ENCODE assay signal across 8 mouse cellular contexts in the genomic region with DNA sequence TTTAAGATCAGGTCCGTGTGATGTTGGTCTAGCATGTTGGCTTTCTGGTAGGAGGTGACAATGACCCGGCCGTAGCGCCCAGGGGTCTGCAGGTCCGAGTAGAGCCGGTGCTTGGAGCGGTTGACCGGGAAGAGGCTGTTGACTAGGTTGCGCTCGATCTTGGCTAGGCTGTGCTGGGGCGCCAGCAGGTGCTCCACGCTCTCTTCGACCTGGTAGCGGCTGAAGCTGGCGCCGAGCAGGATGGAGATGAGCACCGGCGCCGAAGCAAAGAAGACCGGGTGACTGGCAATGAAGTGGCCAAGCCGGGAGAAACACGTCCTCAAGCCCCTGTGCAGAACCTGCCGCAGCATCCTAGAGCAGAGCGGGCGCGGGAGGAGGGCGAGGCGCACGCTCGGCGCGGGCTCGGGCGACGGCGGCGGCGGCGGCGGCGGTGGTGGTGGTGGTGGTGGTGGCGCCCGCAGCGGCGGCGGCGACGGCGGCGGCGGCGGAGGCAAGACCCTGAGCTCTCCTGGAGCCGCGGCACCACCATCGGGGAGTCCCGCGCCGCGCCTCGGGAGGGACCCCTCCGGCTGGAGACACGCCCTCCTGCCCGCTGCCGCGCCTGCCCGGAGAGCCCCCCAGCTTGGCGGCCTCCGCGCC. TPM values are rescaled to one million over a fixed set of nuclear protein-coding genes. Genes with fewer than 3 reads are reported as not detected.
DNase-seq lines count a peak whose midpoint lies in the region; ATAC-seq and TF ChIP-seq lines count a peak whose summit lies in the region.

No protein-coding gene starts in this region.

- H3K4me1 ChIP-seq in heart, embryonic 10.5 days = no peaks in the 10 kb centered on the region
- 0 out of 2 replicates have a peak, but pooled peaks cover 4% of the 10 kb centered on the region for H3K4me1 ChIP-seq in intestine, embryonic 15.5 days (replicated peaks)
- H3K4me1 ChIP-seq in liver, embryonic 14.5 days (replicated peaks; ENCODE audit: control insufficient read depth in 2 of 2, insufficient read depth in 2 of 2, low read length in 1 of 2) = no peaks in the 10 kb centered on the region

- peak; percentile 67 for ATAC-seq in intestine, embryonic 15.5 days
- no peak for ATAC-seq in liver, embryonic 14.5 days (ENCODE audit: insufficient read depth)
- no peak for ATAC-seq in erythroid progenitor cell, adult 5-6 weeks (replicated peaks; ENCODE audit: low FRiP score, poor library complexity, severe bottlenecking)

- H3K4me3 ChIP-seq in heart, embryonic 10.5 days = peak overlapping the region; percentile 63
- H3K4me3 ChIP-seq in intestine, embryonic 15.5 days (replicated peaks) = peak overlapping the region; percentile 42
- peak overlapping the region; percentile 6 to 23; a peak in 1 of 4 replicates for H3K4me3 ChIP-seq in liver, embryonic 14.5 days (ENCODE audit: insufficient read depth in 1 of 2, low read depth in 2 of 2, low read length in 2 of 2)

- H3K27me3 ChIP-seq in heart, embryonic 10.5 days (ENCODE audit: insufficient read depth, poor library complexity, severe bottlenecking) = peaks cover 57% of the 10 kb centered on the region
- H3K27me3 ChIP-seq in intestine, embryonic 15.5 days (replicated peaks) = peaks cover 30% of the 10 kb centered on the region
- H3K27me3 ChIP-seq in liver, embryonic 14.5 days (ENCODE audit: control insufficient read depth, insufficient read depth, low read length) = peaks cover 26% of the 10 kb centered on the region

- H3K36me3 ChIP-seq in heart, embryonic 10.5 days = no peaks in the 10 kb centered on the region
- H3K36me3 ChIP-seq in intestine, embryonic 15.5 days = no peaks in the 10 kb centered on the region
- H3K36me3 ChIP-seq in liver, embryonic 14.5 days (replicated peaks; ENCODE audit: control insufficient read depth, insufficient read depth, low read depth) = no peaks in the 10 kb centered on the region

- H3K4me2 ChIP-seq in intestine, embryonic 15.5 days (replicated peaks) = peak overlapping the region; percentile 83
- peak overlapping the region; percentile 32 for H3K4me2 ChIP-seq in liver, embryonic 14.5 days (ENCODE audit: low read depth)

- no peak for TF ChIP-seq EP300 in liver, embryonic 14.5 days (IDR thresholded peaks at IDR 0.05; ENCODE audit: low read depth)

- TF ChIP-seq CTCF in liver, embryonic 14.5 days (IDR thresholded peaks at IDR 0.05; ENCODE audit: low read depth) = no peak

- 8% methylated on average over 24 of the region's 69 CpGs for WGBS in heart, embryonic 10.5 days
- WGBS in intestine, embryonic 15.5 days = 19% methylated on average over 28 of the region's 69 CpGs
- 5% methylated on average over 26 of the region's 69 CpGs for WGBS in liver, embryonic 14.5 days (ENCODE audit: insufficient replicate concordance)

- DNase-seq in heart, embryonic 10.5 days (ENCODE audit: low spot score) = no peak
- no peak for DNase-seq in heart, postnatal 4 days
- DNase-seq in ES-CJ7 (ENCODE audit: low read depth, low spot score) = peak; percentile 11
- DNase-seq in embryo, embryonic 9.5 days (ENCODE audit: extremely low spot score) = peak; percentile 24
- DNase-seq in liver, embryonic 14.5 days (ENCODE audit: low read depth in 3 of 3, low spot score in 3 of 3) = no peak
- DNase-seq in right cerebral cortex, postnatal 14 days = peak; percentile 40

- H3K9ac ChIP-seq in intestine, embryonic 15.5 days = 0 out of 2 replicates have a peak overlapping the region, but pooled peaks have one; percentile 17
- H3K9ac ChIP-seq in liver, embryonic 14.5 days (replicated peaks) = no peak overlapping the region

- H3K9me3 ChIP-seq in heart, embryonic 10.5 days = no peaks in the 10 kb centered on the region
- no peaks in the 10 kb centered on the region for H3K9me3 ChIP-seq in intestine, embryonic 15.5 days
- H3K9me3 ChIP-seq in liver, embryonic 14.5 days (ENCODE audit: control insufficient read depth, low read length) = no peaks in the 10 kb centered on the region

- H3K27ac ChIP-seq in heart, embryonic 10.5 days = no peak overlapping the region
- H3K27ac ChIP-seq in intestine, embryonic 15.5 days = no peak overlapping the region
- H3K27ac ChIP-seq in liver, embryonic 14.5 days = no peak overlapping the region

RNA-seq across cellular contexts. Expression of a gene that starts 0.5 kb away (rescaled TPM):
- 0.12 and 0.34 TPM in 2 replicates for polyA plus RNA-seq in heart, embryonic 10.5 days (2016; fragmentation: Nextera tagmentation; extraction: Ambion mirVana)
- total RNA-seq in heart, postnatal 4 days (2021) = under 1 TPM; 0.45 to 0.52 TPM
- 0.91 and 1.0 TPM in 2 replicates for polyA plus RNA-seq in intestine, embryonic 15.5 days (2015; fragmentation: Nextera tagmentation; extraction: Ambion mirVana)
- 0.01 and 0.02 TPM in 2 replicates for polyA plus RNA-seq in liver, embryonic 14.5 days (2012; rRNA removed)
- polyA plus RNA-seq in liver, embryonic 14.5 days (2014; fragmentation: Nextera tagmentation; extraction: Ambion mirVana) = not detected in 2 replicates
- 1.1 and 2.9 TPM in 2 replicates for total RNA-seq in erythroid progenitor cell, adult 5-6 weeks (2015; ENCODE audit: low replicate concordance)
- 0.76 TPM in 1 of 2 replicates, not detected in the other for total RNA-seq in erythroid progenitor cell, adult 5-6 weeks (2017; ENCODE audit: low replicate concordance)

RNA-seq across cellular contexts. Expression of a gene that starts 1.5 kb away (rescaled TPM):
- polyA plus RNA-seq in heart, embryonic 10.5 days (2016; fragmentation: Nextera tagmentation; extraction: Ambion mirVana) = not detected in 2 replicates
- not detected for total RNA-seq in heart, postnatal 4 days (2021)
- polyA plus RNA-seq in intestine, embryonic 15.5 days (2015; fragmentation: Nextera tagmentation; extraction: Ambion mirVana) = not detected in 2 replicates
- not detected in 2 replicates for polyA plus RNA-seq in liver, embryonic 14.5 days (2012; rRNA removed)
- not detected in 2 replicates for polyA plus RNA-seq in liver, embryonic 14.5 days (2014; fragmentation: Nextera tagmentation; extraction: Ambion mirVana)
- total RNA-seq in erythroid progenitor cell, adult 5-6 weeks (2015; ENCODE audit: low replicate concordance) = not detected in 2 replicates
- total RNA-seq in erythroid progenitor cell, adult 5-6 weeks (2017; ENCODE audit: low replicate concordance) = not detected in 2 replicates

Comparison
In these comparisons a context has a peak if more than half of its experiments do, and no peak if none do; other contexts are left out.
1. DNase-seq: peak in ES-CJ7 (single experiment), embryo, embryonic 9.5 days (single experiment) and right cerebral cortex, postnatal 14 days (single experiment); none in heart, embryonic 10.5 days (single experiment), heart, postnatal 4 days (single experiment) and liver, embryonic 14.5 days (0 of 3).
2. Peak in every context shown above with its lines, with median percentiles within 50 percentile points of each other: H3K4me3 ChIP-seq.